Mouse (Mus musculus) lung, adult 2 months (tissue): ENCODE data around the gene Olfr524.

ENCODE experiments used
- CTCF ChIP-seq: fragments of 200-500 bp; IDR thresholded peaks from 2 replicates; pipeline ENCODE4 v1.5.1; 2011; ENCODE audit warnings: mild to moderate bottlenecking, low read length, control low read depth; ENCODE audit not compliant: insufficient read depth
- POLR2A ChIP-seq: fragments of 200-500 bp; IDR thresholded peaks from 2 replicates; pipeline ENCODE4 v1.6.1; 2011; ENCODE audit warnings: low read depth, mild to moderate bottlenecking, control low read depth, low read length, borderline replicate concordance; ENCODE audit errors: extremely low read depth

DNA sequence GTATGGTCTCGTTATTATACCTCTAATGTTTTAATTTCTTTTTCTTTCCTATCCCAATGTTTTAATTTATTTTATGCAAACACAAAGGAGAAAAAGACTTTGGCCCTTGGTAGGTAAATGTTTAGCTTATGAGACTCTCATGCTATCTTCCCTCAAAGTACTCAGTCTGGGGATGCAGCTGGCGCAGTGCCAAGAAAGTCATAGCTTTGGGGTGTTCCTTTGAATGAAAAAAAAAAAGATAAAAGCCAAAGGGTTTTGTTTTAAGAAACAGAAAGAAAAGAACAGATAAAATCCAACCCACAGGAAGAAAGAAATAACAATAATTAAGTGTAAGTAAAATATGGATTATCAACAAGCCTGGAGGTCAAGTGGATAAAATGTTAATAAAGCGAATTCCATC, 2.9 kb upstream of the Olfr524 start:
- TF ChIP-seq CTCF (no peak), POLR2A (no peak)
